Mouse (Mus musculus): Measurements from ENCODE around the gene Ankrd55. TPM values are rescaled to one million over a fixed set of nuclear protein-coding genes. Genes with fewer than 3 reads are reported as not detected.
"Not testable (repeated sequence)": the region's sequence is repeated elsewhere in the genome, so short reads cannot be mapped to it uniquely, and the experiment has no call there.

Ankrd55 gene
- total and polyA plus RNA-seq, 3 experiments, result 0.57 to 1.6 (median 0.64) TPM

DNA sequence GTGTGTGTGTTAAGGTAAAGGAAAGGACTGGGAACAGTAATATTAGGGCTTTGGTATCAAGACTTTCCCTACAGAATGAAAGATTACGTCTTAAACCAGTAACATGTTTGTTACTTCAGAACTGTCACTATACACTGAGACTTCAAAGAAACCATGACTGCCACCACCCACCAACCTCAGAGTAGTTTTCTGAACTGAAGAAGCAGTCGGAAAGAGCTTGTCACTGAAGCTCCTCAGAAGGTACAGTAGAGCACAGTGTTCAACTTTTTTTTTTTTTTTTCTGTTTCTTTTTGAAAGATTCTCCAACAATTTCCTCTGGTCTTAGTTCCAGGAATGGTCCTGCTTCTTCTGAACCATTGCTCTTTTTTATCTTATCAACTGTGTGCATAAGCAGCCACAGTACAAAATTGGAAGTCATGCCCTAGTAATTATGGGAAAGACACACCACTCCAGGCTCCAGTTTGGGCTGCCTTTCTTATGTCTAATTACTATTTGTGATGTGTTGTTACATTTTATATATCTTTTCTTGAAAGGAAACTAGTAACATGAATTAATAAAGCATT, 129.7 kb downstream of the Ankrd55 start:
- 75% methylated on average over 2 of the region's 2 CpGs for WGBS
- H3K36me3 ChIP-seq (ENCODE audit: control insufficient read depth, insufficient read depth, low read length), result no peaks in the 10 kb centered on the region
- intact Hi-C loops (cut with DNase I), result no loop called here
- H3K9ac ChIP-seq (ENCODE audit: low read depth, low read length), result no peak overlapping the region
- no peaks in the 10 kb centered on the region for H3K79me2 ChIP-seq (replicated peaks; ENCODE audit: control insufficient read depth, insufficient read depth, low read length)
- no peak for TF ChIP-seq POLR2A (IDR thresholded peaks at IDR 0.05; ENCODE audit: insufficient read depth, low read depth, low read length)
- TF ChIP-seq EP300 (IDR thresholded peaks at IDR 0.05; ENCODE audit: insufficient read depth, low read depth, low read length), result no peak
- TF ChIP-seq CTCF (IDR thresholded peaks at IDR 0.05), result no peak
- H3K27ac ChIP-seq, result no peak overlapping the region
- peaks cover 5% of the 10 kb centered on the region; the same call in 1 of the 2 replicates for H3K4me1 ChIP-seq (ENCODE audit: control insufficient read depth, insufficient read depth, low read length)
- no peaks in the 10 kb centered on the region for H3K27me3 ChIP-seq (ENCODE audit: control insufficient read depth, insufficient read depth, low read length)
- no peak overlapping the region for H3K4me3 ChIP-seq
- no peak for DNase-seq

DNA sequence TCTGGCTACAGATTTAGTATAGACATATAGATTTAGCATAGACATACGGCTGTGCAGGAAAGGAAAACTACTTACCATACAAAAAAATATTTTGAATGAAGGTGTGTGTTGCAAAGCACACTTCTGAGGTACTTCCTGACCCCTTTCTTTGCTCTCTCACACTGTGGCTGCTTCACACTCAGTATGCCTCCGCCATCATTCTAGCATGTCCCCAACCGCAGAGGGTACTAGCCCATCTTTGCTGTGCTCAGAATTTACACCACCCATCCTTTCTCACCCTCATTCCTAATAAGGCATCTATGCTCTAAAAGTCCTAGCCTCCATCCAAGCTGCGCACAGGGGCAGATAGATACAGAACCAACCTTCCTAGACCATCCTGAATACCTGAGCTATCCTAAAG, 130.3 kb downstream of the Ankrd55 start:
- TF ChIP-seq POLR2A (IDR thresholded peaks at IDR 0.05; ENCODE audit: insufficient read depth, low read depth, low read length) (no peak), CTCF (IDR thresholded peaks at IDR 0.05) (no peak), EP300 (IDR thresholded peaks at IDR 0.05; ENCODE audit: insufficient read depth, low read depth, low read length) (no peak)
- Histone ChIP-seq H3K27ac (no peak overlapping the region), H3K79me2 (replicated peaks; ENCODE audit: control insufficient read depth, insufficient read depth, low read length) (no peaks in the 10 kb centered on the region), H3K4me1 (ENCODE audit: control insufficient read depth, insufficient read depth, low read length) (peaks cover 5% of the 10 kb centered on the region; the same call in 1 of the 2 replicates), H3K27me3 (ENCODE audit: control insufficient read depth, insufficient read depth, low read length) (no peaks in the 10 kb centered on the region), H3K4me3 (no peak overlapping the region), H3K36me3 (ENCODE audit: control insufficient read depth, insufficient read depth, low read length) (no peaks in the 10 kb centered on the region), H3K9ac (ENCODE audit: low read depth, low read length) (no peak overlapping the region)
- DNase-seq, result no peak
- 97% methylated on average over 4 of the region's 4 CpGs for WGBS
- intact Hi-C loops (cut with DNase I), result no loop called here

DNA sequence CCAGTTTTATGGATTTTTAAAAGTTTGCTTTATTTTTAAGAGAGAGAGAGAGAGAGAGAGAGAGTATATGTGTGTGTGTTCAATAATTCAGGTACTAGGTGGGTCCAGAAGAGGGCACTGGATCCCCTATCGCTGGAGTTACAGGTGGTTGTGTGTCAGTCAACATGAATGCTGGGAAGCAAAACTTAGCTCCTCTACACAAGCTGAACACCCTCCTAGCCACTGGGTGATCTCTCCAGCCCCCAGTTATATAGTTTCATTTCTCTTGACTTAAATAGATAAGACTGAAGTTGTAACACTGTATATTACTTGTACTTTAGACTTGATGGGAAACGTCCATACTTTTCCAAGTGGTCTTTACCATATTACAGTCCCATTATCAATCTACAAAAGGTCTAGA, 136.0 kb downstream of the Ankrd55 start:
- H3K27me3 ChIP-seq (ENCODE audit: control insufficient read depth, insufficient read depth, low read length), result no peaks in the 10 kb centered on the region
- TF ChIP-seq CTCF (IDR thresholded peaks at IDR 0.05) (0 out of 2 replicates have a peak, but pooled peaks have one; percentile 9), EP300 (IDR thresholded peaks at IDR 0.05; ENCODE audit: insufficient read depth, low read depth, low read length) (no peak)
- no peaks in the 10 kb centered on the region for H3K79me2 ChIP-seq (replicated peaks; ENCODE audit: control insufficient read depth, insufficient read depth, low read length)
- no peak overlapping the region for H3K9ac ChIP-seq (ENCODE audit: low read depth, low read length)
- H3K4me1 ChIP-seq (ENCODE audit: control insufficient read depth, insufficient read depth, low read length), result peaks cover 7% of the 10 kb centered on the region
- no peak for DNase-seq
- 85% methylated on average over 2 of the region's 2 CpGs for WGBS
- no peak overlapping the region for H3K4me3 ChIP-seq
- intact Hi-C loops (cut with DNase I), result no loop called here
- H3K36me3 ChIP-seq (ENCODE audit: control insufficient read depth, insufficient read depth, low read length), result no peaks in the 10 kb centered on the region
- H3K27ac ChIP-seq, result no peak overlapping the region; the same call in 1 of the 2 replicates

DNA sequence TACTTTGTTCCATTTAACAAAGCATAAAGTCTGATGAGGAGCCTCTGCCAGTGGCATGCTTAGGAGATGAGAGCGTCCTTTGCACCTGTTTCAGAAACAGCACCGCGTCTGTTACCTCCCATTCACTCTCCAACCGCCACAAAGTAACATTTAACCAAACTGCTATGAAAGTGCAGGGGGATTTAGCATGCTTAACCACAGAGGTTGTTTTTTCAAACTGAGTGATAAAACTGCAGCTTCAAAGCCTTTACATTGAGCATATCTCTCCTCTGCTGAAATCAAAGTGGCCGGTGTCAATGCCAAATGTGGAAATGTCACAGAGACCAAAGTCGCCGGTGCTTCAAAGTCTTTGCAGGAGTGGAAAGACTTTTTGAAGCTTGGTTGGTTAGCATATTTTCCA, 136.4 kb downstream of the Ankrd55 start:
- no peak for DNase-seq
- H3K4me3 ChIP-seq, result no peak overlapping the region
- H3K9ac ChIP-seq (ENCODE audit: low read depth, low read length), result no peak overlapping the region
- H3K79me2 ChIP-seq (replicated peaks; ENCODE audit: control insufficient read depth, insufficient read depth, low read length), result no peaks in the 10 kb centered on the region
- TF ChIP-seq POLR2A (IDR thresholded peaks at IDR 0.05; ENCODE audit: insufficient read depth, low read depth, low read length) (no peak), CTCF (IDR thresholded peaks at IDR 0.05) (no peak), EP300 (IDR thresholded peaks at IDR 0.05; ENCODE audit: insufficient read depth, low read depth, low read length) (no peak)
- intact Hi-C loops (cut with DNase I), result no loop called here
- H3K36me3 ChIP-seq (ENCODE audit: control insufficient read depth, insufficient read depth, low read length), result no peaks in the 10 kb centered on the region
- H3K27me3 ChIP-seq (ENCODE audit: control insufficient read depth, insufficient read depth, low read length), result no peaks in the 10 kb centered on the region
- H3K27ac ChIP-seq, result peak overlapping the region; percentile 70
- WGBS, result 62% methylated on average over 7 of the region's 7 CpGs
- H3K4me1 ChIP-seq (ENCODE audit: control insufficient read depth, insufficient read depth, low read length), result peaks cover 7% of the 10 kb centered on the region

DNA sequence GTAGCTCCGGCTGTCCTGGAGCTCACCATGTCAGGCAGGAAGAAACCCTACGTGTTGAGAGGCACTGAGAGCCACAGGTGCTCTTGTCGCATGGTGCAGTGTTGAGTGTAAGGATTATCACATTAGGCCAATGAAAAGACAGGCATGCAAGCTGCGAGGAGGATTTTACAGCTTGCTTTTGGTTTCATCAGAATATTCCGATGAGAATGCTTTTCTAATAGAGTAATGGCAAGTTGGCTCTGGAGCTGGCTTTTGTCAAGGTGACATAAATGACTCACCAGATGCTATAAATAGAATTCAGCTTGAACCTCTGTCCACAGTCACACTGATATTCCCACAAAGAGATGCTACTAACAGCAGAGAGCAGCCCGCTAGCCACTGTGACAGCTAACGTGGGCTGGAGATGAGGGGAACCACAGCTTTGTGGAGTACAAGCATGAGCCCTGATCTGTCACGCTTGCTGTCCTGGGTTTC, 137.0 kb downstream of the Ankrd55 start:
- no peak for DNase-seq
- 31% methylated on average over 8 of the region's 8 CpGs for WGBS
- H3K4me1 ChIP-seq (ENCODE audit: control insufficient read depth, insufficient read depth, low read length), result peaks cover 7% of the 10 kb centered on the region
- no peak overlapping the region for H3K9ac ChIP-seq (ENCODE audit: low read depth, low read length)
- H3K79me2 ChIP-seq (replicated peaks; ENCODE audit: control insufficient read depth, insufficient read depth, low read length), result no peaks in the 10 kb centered on the region
- no peaks in the 10 kb centered on the region for H3K27me3 ChIP-seq (ENCODE audit: control insufficient read depth, insufficient read depth, low read length)
- intact Hi-C loops (cut with DNase I), result no loop called here
- no peak overlapping the region for H3K4me3 ChIP-seq
- TF ChIP-seq POLR2A (IDR thresholded peaks at IDR 0.05; ENCODE audit: insufficient read depth, low read depth, low read length) (peak; percentile 47; the same call in 1 of the 2 replicates), EP300 (IDR thresholded peaks at IDR 0.05; ENCODE audit: insufficient read depth, low read depth, low read length) (no peak), CTCF (IDR thresholded peaks at IDR 0.05) (no peak)
- H3K27ac ChIP-seq, result peak overlapping the region; percentile 70
- no peaks in the 10 kb centered on the region for H3K36me3 ChIP-seq (ENCODE audit: control insufficient read depth, insufficient read depth, low read length)

DNA sequence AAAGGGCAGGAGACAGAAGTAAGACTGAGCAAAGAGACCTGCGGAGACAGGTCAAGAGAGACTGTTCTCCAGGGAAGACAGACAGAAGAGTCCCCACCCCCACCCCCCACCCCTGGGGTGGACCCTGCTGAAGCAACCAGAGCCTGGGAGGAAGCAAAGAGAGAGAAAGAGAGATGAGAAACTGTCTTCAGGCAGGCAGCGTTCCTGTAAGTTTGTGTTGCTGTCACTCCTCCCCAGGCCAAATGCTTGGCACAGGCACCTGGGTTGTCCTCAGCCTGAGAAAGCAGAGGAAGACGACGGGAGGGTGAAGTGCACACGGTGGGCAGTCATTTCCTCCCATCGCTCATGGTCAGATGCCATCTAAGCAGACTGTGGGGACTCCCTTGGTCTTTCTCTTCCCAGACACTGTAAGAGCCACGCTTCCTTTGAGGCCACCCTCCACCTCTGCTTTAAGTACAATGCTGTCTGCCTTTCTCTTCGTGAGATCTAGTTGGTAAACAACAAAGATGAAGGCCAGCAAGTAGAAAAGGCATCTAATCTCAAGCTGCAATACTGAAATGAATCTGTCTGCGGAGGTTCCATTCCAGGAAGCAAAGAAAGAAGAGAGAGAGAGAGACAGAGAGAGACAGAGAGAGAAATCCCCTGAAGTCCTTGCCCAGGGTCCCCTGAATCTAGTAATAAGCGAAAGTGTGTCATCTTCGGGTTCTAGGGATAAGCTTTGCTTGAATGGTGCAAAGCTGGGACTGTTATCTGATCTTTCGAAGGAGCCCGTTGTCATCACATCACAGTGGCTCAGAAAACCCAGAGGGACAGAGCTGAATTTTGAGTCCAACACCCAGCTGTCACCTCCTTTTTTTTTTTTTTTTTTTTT, 138.2 kb downstream of the Ankrd55 start:
- Histone ChIP-seq H3K4me3 (no peak overlapping the region), H3K79me2 (replicated peaks; ENCODE audit: control insufficient read depth, insufficient read depth, low read length) (no peaks in the 10 kb centered on the region), H3K9ac (ENCODE audit: low read depth, low read length) (no peak overlapping the region), H3K4me1 (ENCODE audit: control insufficient read depth, insufficient read depth, low read length) (peaks cover 7% of the 10 kb centered on the region), H3K36me3 (ENCODE audit: control insufficient read depth, insufficient read depth, low read length) (no peaks in the 10 kb centered on the region), H3K27ac (no peak overlapping the region), H3K27me3 (ENCODE audit: control insufficient read depth, insufficient read depth, low read length) (no peaks in the 10 kb centered on the region)
- 49% methylated on average over 13 of the region's 13 CpGs for WGBS
- intact Hi-C loops (cut with DNase I), result no loop called here
- DNase-seq, result no peak
- TF ChIP-seq CTCF (IDR thresholded peaks at IDR 0.05) (no peak), EP300 (IDR thresholded peaks at IDR 0.05; ENCODE audit: insufficient read depth, low read depth, low read length) (no peak), POLR2A (IDR thresholded peaks at IDR 0.05; ENCODE audit: insufficient read depth, low read depth, low read length) (no peak)

DNA sequence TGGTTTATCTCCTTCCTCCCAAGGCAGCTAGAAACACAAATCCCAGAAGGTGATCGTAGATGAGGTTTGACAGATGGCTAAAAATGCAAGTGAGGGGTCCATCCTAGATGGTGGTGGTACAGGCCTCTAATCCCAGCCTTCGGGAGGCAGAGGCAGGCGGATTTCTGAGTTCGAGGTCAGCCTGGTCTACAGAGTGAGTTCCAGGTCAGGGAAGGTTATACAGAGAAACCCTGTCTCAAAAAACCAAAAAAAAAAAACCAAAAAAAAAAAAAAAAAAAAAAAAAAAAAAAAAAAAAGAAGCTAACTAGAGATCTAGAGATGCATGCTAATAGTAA, 138.9 kb downstream of the Ankrd55 start:
- H3K27me3 ChIP-seq (ENCODE audit: control insufficient read depth, insufficient read depth, low read length); H3K4me1 ChIP-seq (ENCODE audit: control insufficient read depth, insufficient read depth, low read length); H3K36me3 ChIP-seq (ENCODE audit: control insufficient read depth, insufficient read depth, low read length); H3K9ac ChIP-seq (ENCODE audit: low read depth, low read length); H3K4me3 ChIP-seq; intact Hi-C loops (cut with DNase I); H3K79me2 ChIP-seq (replicated peaks; ENCODE audit: control insufficient read depth, insufficient read depth, low read length); DNase-seq; H3K27ac ChIP-seq: not testable (repeated sequence)
- WGBS, result 96% methylated on average over 4 of the region's 4 CpGs
